Mouse (Mus musculus): Measurements from ENCODE around the gene Tbc1d22b. TPM values are rescaled to one million over a fixed set of nuclear protein-coding genes. Genes with fewer than 3 reads are reported as not detected.

The Tbc1d22b gene
- total RNA-seq, 2 experiments from 2014 or later = 10.2 to 11.3 TPM

- DNase-seq (ENCODE audit: low spot score in 2 of 2) = no peak
Measured at GRCm38 (mm10) chr17:29637895-29638294, 88.3 kb downstream of the Tbc1d22b start.

- DNase-seq (ENCODE audit: low spot score in 2 of 2) = no peak
Measured at GRCm38 (mm10) chr17:29640971-29641370, 91.4 kb downstream of the Tbc1d22b start.

GRCm38 (mm10) chr17:29642219-29642618 lies 92.6 kb downstream of the Tbc1d22b start:
- no peak for DNase-seq (ENCODE audit: low spot score in 2 of 2)

Small RNAs within 50 kb of the gene (microRNA-seq; reads per million reads assigned to microRNA genes)
- gene Mir7667 = not detected

Other genes starting within 250 kb of the Tbc1d22b start
- gene Pi16, start 232.1 kb upstream of the Tbc1d22b start, total RNA-seq (2021) = 10 to 100 TPM; 50.3 to 54.5 TPM
- gene Mtch1, start 201.9 kb upstream of the Tbc1d22b start, total RNA-seq (2021) = 100 to 1,000 TPM; 302 to 317 TPM
- 1 to 10 TPM; 4.2 to 4.5 TPM for gene Fgd2, start 188.9 kb upstream of the Tbc1d22b start, total RNA-seq (2021)
- gene Pim1, start 59.0 kb upstream of the Tbc1d22b start, total RNA-seq (2021) = 10 to 100 TPM; 21.4 to 21.8 TPM
- not detected for gene Gm17657, start 147 bp upstream of the Tbc1d22b start, total RNA-seq (2021)
- gene Tmem217, start 2.6 kb downstream of the Tbc1d22b start, total RNA-seq (2021) = not detected
- gene Rnf8, start 65.0 kb downstream of the Tbc1d22b start, total RNA-seq (2021) = 10 to 100 TPM; 36.3 to 37.6 TPM
- 1 to 10 TPM; 1.7 to 2.6 TPM for gene Gm28043, start 65.1 kb downstream of the Tbc1d22b start, total RNA-seq (2021)
- 10 to 100 TPM; 52.0 to 56.4 TPM for gene Cmtr1, start 110.8 kb downstream of the Tbc1d22b start, total RNA-seq (2021)
- 10 to 100 TPM; 12.2 to 12.5 TPM for gene Ccdc167, start 167.3 kb downstream of the Tbc1d22b start, total RNA-seq (2021)

All from gastrocnemius, postnatal 4 days (tissue).